Mouse (Mus musculus): ENCODE data around the gene Prpf6. TPM values are rescaled to one million over a fixed set of nuclear protein-coding genes. Genes with fewer than 3 reads are reported as not detected.
A peak's percentile ranks its signal among the peaks of the same experiment; 100 is the strongest.

Prpf6 gene
- polyA plus RNA-seq (2014; fragmentation: Nextera tagmentation; extraction: Ambion mirVana) = 66.5 and 78.1 TPM in 2 replicates

DNA sequence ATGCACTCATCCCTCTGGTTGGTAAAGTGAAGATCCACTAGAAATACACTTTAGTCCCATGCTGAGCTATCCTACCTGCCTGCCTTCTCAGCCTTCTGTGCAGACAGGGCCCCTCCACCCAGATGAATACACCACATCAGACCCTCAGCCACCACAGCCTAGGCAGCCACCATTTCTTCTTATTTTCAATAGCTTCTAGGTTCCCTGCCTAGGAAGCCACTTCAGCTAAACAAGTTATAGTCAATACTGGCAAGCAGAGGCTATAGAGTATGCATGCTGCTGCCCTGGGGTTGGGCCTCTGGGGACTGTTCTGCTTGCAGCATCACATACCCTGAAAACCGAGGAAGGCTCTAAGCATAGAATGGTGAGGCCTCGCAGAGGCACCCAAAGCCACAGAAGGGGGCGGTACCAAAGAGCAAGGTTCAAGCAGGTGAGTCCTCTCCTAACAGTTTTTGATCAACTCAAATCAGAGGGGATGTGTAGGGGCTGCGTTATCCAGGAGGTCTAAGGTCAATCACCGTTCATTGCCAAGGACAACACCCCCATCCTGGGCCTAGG, at the start of gene Prpf6:
Prpf6 (plus strand) TSS at position 341 of the 558 bp plus-strand sequence.
- Histone ChIP-seq H3K9me3 (ENCODE audit: control insufficient read depth, low read length) (no peaks in the 10 kb centered on the region), H3K27me3 (ENCODE audit: control insufficient read depth, insufficient read depth, low read length) (no peaks in the 10 kb centered on the region), H3K4me2 (replicated peaks; ENCODE audit: low read depth, low read length) (peak within 1 kb of the TSS; percentile 92), H3K9ac (ENCODE audit: low read depth, low read length) (peak within 1 kb of the TSS; percentile 94), H3K36me3 (ENCODE audit: control insufficient read depth, insufficient read depth, low read length) (peaks cover 10% of the 10 kb centered on the region; the same call in 1 of the 2 replicates), H3K4me1 (replicated peaks; ENCODE audit: control insufficient read depth, insufficient read depth, low read length) (no peaks in the 10 kb centered on the region; the same call in 1 of the 2 replicates), H3K4me3 (ENCODE audit: low read depth, low read length) (peak within 1 kb of the TSS; percentile 96), H3K27ac (ENCODE audit: low read depth, low read length) (peak within 1 kb of the TSS; percentile 67)
- WGBS = 11% methylated on average over 5 of the region's 5 CpGs
- ATAC-seq (ENCODE audit: low FRiP score) (peak; percentile 26), DNase-seq (ENCODE audit: low spot score) (peak; percentile 33)

GRCm38 (mm10) chr2:181546142-181546541, 45.5 kb upstream of the Prpf6 start:
- Histone ChIP-seq H3K9me3 (ENCODE audit: control insufficient read depth, low read length) (no peaks in the 10 kb centered on the region), H3K27ac (ENCODE audit: low read depth, low read length) (no peak overlapping the region), H3K27me3 (ENCODE audit: control insufficient read depth, insufficient read depth, low read length) (no peaks in the 10 kb centered on the region), H3K4me2 (replicated peaks; ENCODE audit: low read depth, low read length) (no peak overlapping the region), H3K36me3 (ENCODE audit: control insufficient read depth, insufficient read depth, low read length) (peaks cover 9% of the 10 kb centered on the region; the same call in 1 of the 2 replicates), H3K4me3 (ENCODE audit: low read depth, low read length) (no peak overlapping the region), H3K4me1 (replicated peaks; ENCODE audit: control insufficient read depth, insufficient read depth, low read length) (no peaks in the 10 kb centered on the region), H3K9ac (ENCODE audit: low read depth, low read length) (no peak overlapping the region)
- no peak for ATAC-seq (ENCODE audit: low FRiP score)
- WGBS = 91% methylated on average over 7 of the region's 7 CpGs
- no peak for DNase-seq (ENCODE audit: low spot score)

GRCm38 (mm10) chr2:181548227-181548626, 43.4 kb upstream of the Prpf6 start:
- Histone ChIP-seq H3K27ac (ENCODE audit: low read depth, low read length) (no peak overlapping the region), H3K9me3 (ENCODE audit: control insufficient read depth, low read length) (no peaks in the 10 kb centered on the region), H3K4me2 (replicated peaks; ENCODE audit: low read depth, low read length) (no peak overlapping the region), H3K36me3 (ENCODE audit: control insufficient read depth, insufficient read depth, low read length) (peaks cover 12% of the 10 kb centered on the region; the same call in 1 of the 2 replicates), H3K4me1 (replicated peaks; ENCODE audit: control insufficient read depth, insufficient read depth, low read length) (no peaks in the 10 kb centered on the region), H3K4me3 (ENCODE audit: low read depth, low read length) (no peak overlapping the region), H3K27me3 (ENCODE audit: control insufficient read depth, insufficient read depth, low read length) (no peaks in the 10 kb centered on the region), H3K9ac (ENCODE audit: low read depth, low read length) (no peak overlapping the region)
- ATAC-seq (ENCODE audit: low FRiP score) (no peak), DNase-seq (ENCODE audit: low spot score) (no peak)
- 72% methylated on average over 1 of the region's 1 CpGs for WGBS

DNA sequence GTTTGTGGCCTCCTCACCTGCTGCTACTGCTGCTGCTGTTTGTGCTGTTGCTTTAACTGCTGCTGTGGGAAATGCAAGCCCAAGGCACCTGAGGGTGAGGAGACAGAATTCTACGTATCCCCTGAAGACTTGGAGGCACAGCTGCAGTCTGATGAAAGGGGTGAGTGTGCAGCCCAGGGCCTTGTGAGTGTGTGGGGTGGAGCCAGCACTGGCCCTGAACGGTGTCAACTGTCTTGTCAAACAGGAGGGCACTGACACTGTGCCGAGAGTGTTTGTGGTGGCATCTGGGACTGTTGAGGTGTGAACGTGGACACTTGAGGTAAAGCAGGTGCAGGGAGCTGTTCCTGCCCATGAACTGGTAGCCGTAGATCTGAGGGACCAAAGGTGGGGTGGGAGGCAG, 43.0 kb upstream of the Prpf6 start:
- no peaks in the 10 kb centered on the region for H3K9me3 ChIP-seq (ENCODE audit: control insufficient read depth, low read length)
- no peak for ATAC-seq (ENCODE audit: low FRiP score)
- whole genome bisulfite sequencing = 91% methylated on average over 5 of the region's 5 CpGs

GRCm38 (mm10) chr2:181550233-181550632, 41.4 kb upstream of the Prpf6 start:
- no peak overlapping the region for H3K27ac ChIP-seq (ENCODE audit: low read depth, low read length)
- no peaks in the 10 kb centered on the region for H3K4me1 ChIP-seq (replicated peaks; ENCODE audit: control insufficient read depth, insufficient read depth, low read length)
- no peak overlapping the region for H3K9ac ChIP-seq (ENCODE audit: low read depth, low read length)
- WGBS = 93% methylated on average over 2 of the region's 2 CpGs
- H3K4me3 ChIP-seq (ENCODE audit: low read depth, low read length) = no peak overlapping the region
- no peaks in the 10 kb centered on the region for H3K9me3 ChIP-seq (ENCODE audit: control insufficient read depth, low read length)
- no peaks in the 10 kb centered on the region for H3K27me3 ChIP-seq (ENCODE audit: control insufficient read depth, insufficient read depth, low read length)
- no peak for DNase-seq (ENCODE audit: low spot score)
- peaks cover 12% of the 10 kb centered on the region; the same call in 1 of the 2 replicates for H3K36me3 ChIP-seq (ENCODE audit: control insufficient read depth, insufficient read depth, low read length)
- no peak for ATAC-seq (ENCODE audit: low FRiP score)
- H3K4me2 ChIP-seq (replicated peaks; ENCODE audit: low read depth, low read length) = no peak overlapping the region

More for the DNA sequence above, 43.0 kb upstream of the Prpf6 start:
- DNase-seq (ENCODE audit: low spot score) = no peak
- peaks cover 12% of the 10 kb centered on the region; the same call in 1 of the 2 replicates for H3K36me3 ChIP-seq (ENCODE audit: control insufficient read depth, insufficient read depth, low read length)
- H3K4me3 ChIP-seq (ENCODE audit: low read depth, low read length) = no peak overlapping the region
- no peak overlapping the region for H3K4me2 ChIP-seq (replicated peaks; ENCODE audit: low read depth, low read length)
- H3K4me1 ChIP-seq (replicated peaks; ENCODE audit: control insufficient read depth, insufficient read depth, low read length) = no peaks in the 10 kb centered on the region
- no peaks in the 10 kb centered on the region for H3K27me3 ChIP-seq (ENCODE audit: control insufficient read depth, insufficient read depth, low read length)
- no peak overlapping the region for H3K9ac ChIP-seq (ENCODE audit: low read depth, low read length)
- H3K27ac ChIP-seq (ENCODE audit: low read depth, low read length) = no peak overlapping the region

- Histone ChIP-seq H3K4me3 (ENCODE audit: low read depth, low read length) (no peak overlapping the region), H3K36me3 (ENCODE audit: control insufficient read depth, insufficient read depth, low read length) (peaks cover 10% of the 10 kb centered on the region; the same call in 1 of the 2 replicates), H3K4me1 (replicated peaks; ENCODE audit: control insufficient read depth, insufficient read depth, low read length) (no peaks in the 10 kb centered on the region), H3K9ac (ENCODE audit: low read depth, low read length) (no peak overlapping the region), H3K27me3 (ENCODE audit: control insufficient read depth, insufficient read depth, low read length) (no peaks in the 10 kb centered on the region), H3K9me3 (ENCODE audit: control insufficient read depth, low read length) (no peaks in the 10 kb centered on the region), H3K4me2 (replicated peaks; ENCODE audit: low read depth, low read length) (no peak overlapping the region), H3K27ac (ENCODE audit: low read depth, low read length) (no peak overlapping the region)
- DNase-seq (ENCODE audit: low spot score) (no peak), ATAC-seq (ENCODE audit: low FRiP score) (no peak)
Observed at GRCm38 (mm10) chr2:181553772-181554171, 37.9 kb upstream of the Prpf6 start.

- Histone ChIP-seq H3K4me3 (ENCODE audit: low read depth, low read length) (no peak overlapping the region), H3K4me1 (replicated peaks; ENCODE audit: control insufficient read depth, insufficient read depth, low read length) (no peaks in the 10 kb centered on the region), H3K9ac (ENCODE audit: low read depth, low read length) (no peak overlapping the region), H3K36me3 (ENCODE audit: control insufficient read depth, insufficient read depth, low read length) (no peaks in the 10 kb centered on the region), H3K27ac (ENCODE audit: low read depth, low read length) (no peak overlapping the region), H3K9me3 (ENCODE audit: control insufficient read depth, low read length) (no peaks in the 10 kb centered on the region), H3K27me3 (ENCODE audit: control insufficient read depth, insufficient read depth, low read length) (no peaks in the 10 kb centered on the region), H3K4me2 (replicated peaks; ENCODE audit: low read depth, low read length) (no peak overlapping the region)
- WGBS = 88% methylated on average over 3 of the region's 3 CpGs
- ATAC-seq (ENCODE audit: low FRiP score) (no peak), DNase-seq (ENCODE audit: low spot score) (no peak)
Observed at GRCm38 (mm10) chr2:181567338-181567737, 24.3 kb upstream of the Prpf6 start.

- no peaks in the 10 kb centered on the region for H3K36me3 ChIP-seq (ENCODE audit: control insufficient read depth, insufficient read depth, low read length)
- no peaks in the 10 kb centered on the region for H3K4me1 ChIP-seq (replicated peaks; ENCODE audit: control insufficient read depth, insufficient read depth, low read length)
- H3K27ac ChIP-seq (ENCODE audit: low read depth, low read length) = no peak overlapping the region
- WGBS = 82% methylated on average over 7 of the region's 7 CpGs
- peak; percentile 60 for DNase-seq (ENCODE audit: low spot score)
- no peak overlapping the region for H3K4me3 ChIP-seq (ENCODE audit: low read depth, low read length)
- no peak for ATAC-seq (ENCODE audit: low FRiP score)
- no peak overlapping the region for H3K9ac ChIP-seq (ENCODE audit: low read depth, low read length)
- no peaks in the 10 kb centered on the region for H3K27me3 ChIP-seq (ENCODE audit: control insufficient read depth, insufficient read depth, low read length)
- no peak overlapping the region for H3K4me2 ChIP-seq (replicated peaks; ENCODE audit: low read depth, low read length)
- no peaks in the 10 kb centered on the region for H3K9me3 ChIP-seq (ENCODE audit: control insufficient read depth, low read length)
Observed at GRCm38 (mm10) chr2:181568272-181569008, 23.2 kb upstream of the Prpf6 start.

DNA sequence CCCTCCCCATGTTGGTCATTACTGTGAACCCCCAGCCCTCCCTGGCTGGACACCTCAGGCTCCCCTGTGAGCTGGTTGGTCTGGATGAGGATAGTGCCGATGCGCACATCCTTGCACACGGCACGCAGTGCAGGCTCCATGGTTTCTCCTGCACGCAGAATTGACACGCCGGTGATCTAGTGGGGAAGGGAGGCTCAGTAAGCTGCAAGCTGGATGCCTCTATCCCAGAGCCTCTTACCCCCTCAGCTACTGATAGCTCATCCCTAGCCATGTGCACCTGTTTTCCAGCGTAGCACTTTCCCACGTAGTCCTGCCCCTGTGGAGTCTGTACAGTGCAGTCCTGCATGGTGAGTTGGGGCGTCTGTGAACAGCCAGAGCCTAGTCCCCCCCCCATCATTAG, 21.8 kb upstream of the Prpf6 start:
- Histone ChIP-seq H3K36me3 (ENCODE audit: control insufficient read depth, insufficient read depth, low read length) (no peaks in the 10 kb centered on the region), H3K4me3 (ENCODE audit: low read depth, low read length) (no peak overlapping the region), H3K9me3 (ENCODE audit: control insufficient read depth, low read length) (no peaks in the 10 kb centered on the region), H3K27me3 (ENCODE audit: control insufficient read depth, insufficient read depth, low read length) (no peaks in the 10 kb centered on the region), H3K4me2 (replicated peaks; ENCODE audit: low read depth, low read length) (no peak overlapping the region), H3K27ac (ENCODE audit: low read depth, low read length) (no peak overlapping the region), H3K4me1 (replicated peaks; ENCODE audit: control insufficient read depth, insufficient read depth, low read length) (no peaks in the 10 kb centered on the region), H3K9ac (ENCODE audit: low read depth, low read length) (no peak overlapping the region)
- 91% methylated on average over 10 of the region's 10 CpGs for WGBS
- ATAC-seq (ENCODE audit: low FRiP score) = no peak
- no peak for DNase-seq (ENCODE audit: low spot score)
